Mouse (Mus musculus) heart, adult 2 months (tissue): ENCODE data around the gene Prkd3. TPM values are rescaled to one million over a fixed set of nuclear protein-coding genes. Genes with fewer than 3 reads are reported as not detected.

Experiments
- DNase-seq, 2 experiments: peaks; one replicate each; pipeline ENCODE4 v3.0.0; 2021
- H3K27ac ChIP-seq: fragments of 200-600 bp; 2 replicates; pipeline ENCODE4 v1.8.1; 2022
- H3K27me3 ChIP-seq: fragments of 200-500 bp; 2 replicates; pipeline ENCODE4 v1.6.1; 2012; ENCODE audit warnings: mild to moderate bottlenecking, low read length, inconsistent platforms, mixed read lengths; ENCODE audit not compliant: control insufficient read depth, insufficient read depth
- H3K36me3 ChIP-seq: fragments of 200-500 bp; 2 replicates; pipeline ENCODE4 v1.6.1; 2012; ENCODE audit warnings: low read length, inconsistent platforms; ENCODE audit not compliant: control insufficient read depth, insufficient read depth
- H3K4me1 ChIP-seq: fragments of 200-500 bp; 2 replicates; pipeline ENCODE4 v1.6.1; 2011; ENCODE audit warnings: low read length; ENCODE audit not compliant: control insufficient read depth, insufficient read depth
- H3K4me3 ChIP-seq: fragments of 200-600 bp; 2 replicates; pipeline ENCODE4 v1.8.1; 2022
- H3K79me2 ChIP-seq: fragments of 200-500 bp; replicated peaks from 2 replicates; pipeline ENCODE4 v1.6.1; 2012; ENCODE audit warnings: mild to moderate bottlenecking, inconsistent platforms, low read length, moderate library complexity, mixed read lengths; ENCODE audit not compliant: control insufficient read depth, insufficient read depth
- H3K9ac ChIP-seq: fragments of 200-500 bp; 2 replicates; pipeline ENCODE4 v1.6.1; 2012; ENCODE audit warnings: low read depth, mild to moderate bottlenecking, control low read depth, inconsistent platforms, low read length, mixed read lengths
- CTCF ChIP-seq: fragments of 200-600 bp; IDR thresholded peaks from 2 replicates; pipeline ENCODE4 v1.8.1; 2022; ENCODE audit warnings: antibody characterized with exemption, mild to moderate bottlenecking, moderate library complexity
- EP300 ChIP-seq: fragments of 200-500 bp; IDR thresholded peaks from 2 replicates; pipeline ENCODE4 v1.6.1; 2011; ENCODE audit warnings: low read depth, low read length, control low read depth; ENCODE audit not compliant: insufficient read depth
- POLR2A ChIP-seq: fragments of 200-500 bp; IDR thresholded peaks from 2 replicates; pipeline ENCODE4 v1.6.1; 2011; ENCODE audit warnings: mild to moderate bottlenecking, low read depth, low read length, control low read depth; ENCODE audit not compliant: insufficient read depth
- WGBS: fragments of 180-500 bp; shearing (Covaris S2); methylation state at CpG from one replicate; pipeline ENCODE4 v1.1.7; 2018; 5-methylcytosine and 5-hydroxymethylcytosine counted together
- intact Hi-C: fragments of 180-260 bp; cut with DNase I; formaldehyde crosslinking; loops from one replicate; pipeline ENCODE4 v1.15.1; 2025
- polyA plus RNA-seq: library from polyadenylated mRNA; depleted of rRNA; stranded (reverse); fragments of >200 nt; gene quantifications from 2 replicates; pipeline ENCODE4 v1.2.3, GENCODE M21; 2012
- total RNA-seq, 2 experiments: library from RNA; stranded (reverse); gene quantifications; 2 replicates each; pipeline ENCODE4 v1.2.3; 2021

Prkd3 gene
- total and polyA plus RNA-seq, 3 experiments: 6.9 to 16.6 (median 16.3) TPM

- no peak for DNase-seq
- no peak overlapping the region for H3K27ac ChIP-seq
- no peak overlapping the region for H3K9ac ChIP-seq
- no peaks in the 10 kb centered on the region for H3K27me3 ChIP-seq
- H3K79me2 ChIP-seq: no peaks in the 10 kb centered on the region
- intact Hi-C loops: no loop called here
- no peak for TF ChIP-seq CTCF
- no peak for TF ChIP-seq POLR2A
- no peak for TF ChIP-seq EP300
- no peak overlapping the region for H3K4me3 ChIP-seq
- no peaks in the 10 kb centered on the region for H3K36me3 ChIP-seq
- no peaks in the 10 kb centered on the region; the same call in 1 of the 2 replicates for H3K4me1 ChIP-seq
- 68% methylated on average over 6 of the region's 6 CpGs for WGBS
Observed at GRCm38 (mm10) chr17:79058271-79058670, 37.7 kb upstream of the Prkd3 start.

GRCm38 (mm10) chr17:79052088-79052812 lies 31.6 kb upstream of the Prkd3 start:
- Histone ChIP-seq H3K27me3 (0 out of 2 replicates have a peak, but pooled peaks cover 2% of the 10 kb centered on the region), H3K4me3 (peak overlapping the region; percentile 58), H3K79me2 (no peaks in the 10 kb centered on the region), H3K27ac (no peak overlapping the region), H3K9ac (peak overlapping the region; percentile 43; the same call in 1 of the 2 replicates), H3K4me1 (no peaks in the 10 kb centered on the region), H3K36me3 (no peaks in the 10 kb centered on the region)
- TF ChIP-seq CTCF (peak; percentile 28), POLR2A (no peak)
- intact Hi-C loops: no loop called here
- peak; percentile 71 to 74 for DNase-seq
- under 1% methylated on average over 45 of the region's 45 CpGs for WGBS

- intact Hi-C loops: no loop called here
- H3K9ac ChIP-seq: peak within 1 kb of the TSS; percentile 43; the same call in 1 of the 2 replicates
- H3K4me1 ChIP-seq: no peaks in the 10 kb centered on the region
- H3K79me2 ChIP-seq: no peaks in the 10 kb centered on the region
- no peak within 1 kb of the TSS for H3K27ac ChIP-seq
- no peak for DNase-seq
- no peak for TF ChIP-seq POLR2A
- no peak for TF ChIP-seq CTCF
- TF ChIP-seq EP300: no peak
- H3K36me3 ChIP-seq: no peaks in the 10 kb centered on the region
- WGBS: 79% methylated on average over 4 of the region's 4 CpGs
- H3K4me3 ChIP-seq: peak within 1 kb of the TSS; percentile 58
- H3K27me3 ChIP-seq: 0 out of 2 replicates have a peak, but pooled peaks cover 2% of the 10 kb centered on the region
Observed at GRCm38 (mm10) chr17:79051606-79052005, 31.0 kb upstream of the Prkd3 start, which contains the start of gene Qpct. Gene Qpct (plus strand): TSS chr17:79051906.

DNA sequence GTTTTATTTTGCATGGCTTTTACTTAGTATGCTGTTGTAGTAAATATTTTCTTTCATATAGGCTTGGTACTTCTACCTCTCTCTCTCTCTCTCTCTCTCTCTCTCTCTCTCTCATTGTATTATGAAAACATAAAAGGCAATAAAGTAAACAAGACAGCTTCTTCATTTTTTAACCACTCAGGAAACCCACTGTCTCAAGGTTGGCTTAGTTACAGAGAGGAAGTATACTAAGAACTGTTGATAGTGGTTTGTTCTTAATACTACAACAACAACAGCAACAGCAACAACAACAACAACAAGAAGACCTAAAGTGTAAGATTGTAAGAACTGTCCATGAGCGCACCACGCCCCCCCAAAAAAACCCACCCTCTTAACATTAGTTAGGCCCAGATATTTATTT lies 23.1 kb upstream of the Prkd3 start:
- no peak for DNase-seq
- no peaks in the 10 kb centered on the region for H3K4me1 ChIP-seq
- H3K27ac ChIP-seq: no peak overlapping the region
- no peaks in the 10 kb centered on the region for H3K36me3 ChIP-seq
- H3K9ac ChIP-seq: no peak overlapping the region
- intact Hi-C loops: no loop called here
- H3K27me3 ChIP-seq: no peaks in the 10 kb centered on the region
- H3K4me3 ChIP-seq: no peak overlapping the region
- H3K79me2 ChIP-seq: no peaks in the 10 kb centered on the region
- TF ChIP-seq CTCF (no peak), POLR2A (no peak), EP300 (no peak)
- WGBS: 98% methylated on average over 2 of the region's 2 CpGs

- intact Hi-C loops: no loop called here
- TF ChIP-seq EP300: no peak
- no peaks in the 10 kb centered on the region for H3K79me2 ChIP-seq
- no peak for DNase-seq
- H3K27ac ChIP-seq: no peak overlapping the region
- no peak overlapping the region for H3K9ac ChIP-seq
- no peaks in the 10 kb centered on the region for H3K4me1 ChIP-seq
- H3K4me3 ChIP-seq: no peak overlapping the region
- H3K27me3 ChIP-seq: no peaks in the 10 kb centered on the region
- H3K36me3 ChIP-seq: no peaks in the 10 kb centered on the region
Observed at GRCm38 (mm10) chr17:79039660-79040059, 19.0 kb upstream of the Prkd3 start.

DNA sequence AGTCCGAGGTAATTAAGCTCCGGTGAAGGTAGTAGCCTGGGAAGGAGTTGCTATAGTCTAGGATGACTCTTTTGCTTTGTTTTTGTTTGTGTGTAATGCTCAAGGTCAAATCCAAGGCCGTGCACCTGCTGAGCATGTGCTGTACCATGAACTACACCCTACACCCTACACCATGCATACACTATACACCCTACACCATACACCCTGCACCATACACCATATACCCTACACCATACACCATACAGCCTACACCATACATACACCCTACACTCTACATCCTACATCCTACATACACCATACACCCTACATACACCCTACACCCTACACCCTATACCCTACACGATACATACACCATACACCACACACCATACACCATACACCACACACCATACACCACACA lies 12.2 kb upstream of the Prkd3 start:
- H3K79me2 ChIP-seq: no peaks in the 10 kb centered on the region
- no peaks in the 10 kb centered on the region for H3K4me1 ChIP-seq
- no peak overlapping the region for H3K27ac ChIP-seq
- no peak for TF ChIP-seq EP300
- TF ChIP-seq POLR2A: no peak
- no peak for TF ChIP-seq CTCF
- 85% methylated on average over 4 of the region's 4 CpGs for WGBS
- DNase-seq: no peak
- no peak overlapping the region for H3K4me3 ChIP-seq
- no peak overlapping the region for H3K9ac ChIP-seq
- no peaks in the 10 kb centered on the region for H3K27me3 ChIP-seq
- intact Hi-C loops: no loop called here
- no peaks in the 10 kb centered on the region for H3K36me3 ChIP-seq
